Mouse (Mus musculus) ovary, postnatal 10 days (tissue): ENCODE results near the gene Agpat1.

Experiments used
- DNase-seq: peaks from one replicate; pipeline ENCODE4 v3.0.0; 2022; ENCODE audit warnings: low spot score

The Agpat1 gene

GRCm38 (mm10) chr17:34606186-34607039 lies 2.4 kb downstream of the Agpat1 start:
- no peak for DNase-seq

DNA sequence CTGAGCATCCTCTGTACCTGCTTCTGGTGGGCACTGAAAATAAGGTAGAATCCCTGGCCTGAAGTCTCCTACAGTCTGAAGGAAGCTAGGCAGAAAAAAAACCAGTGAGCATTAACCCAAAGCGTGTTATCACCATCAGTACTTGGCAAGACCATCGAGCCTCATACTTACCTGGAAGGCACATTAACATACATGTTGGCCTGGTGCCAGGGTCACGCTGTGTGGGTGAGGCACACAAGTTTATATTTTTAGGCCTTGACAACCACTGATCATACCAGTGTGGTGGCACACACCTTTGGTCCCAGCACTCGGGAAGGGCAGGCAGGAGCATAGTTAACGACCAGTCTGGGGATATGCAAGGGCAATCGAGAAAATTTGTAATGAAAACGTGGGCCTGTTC lies 3.9 kb downstream of the Agpat1 start:
- no peak for DNase-seq

DNA sequence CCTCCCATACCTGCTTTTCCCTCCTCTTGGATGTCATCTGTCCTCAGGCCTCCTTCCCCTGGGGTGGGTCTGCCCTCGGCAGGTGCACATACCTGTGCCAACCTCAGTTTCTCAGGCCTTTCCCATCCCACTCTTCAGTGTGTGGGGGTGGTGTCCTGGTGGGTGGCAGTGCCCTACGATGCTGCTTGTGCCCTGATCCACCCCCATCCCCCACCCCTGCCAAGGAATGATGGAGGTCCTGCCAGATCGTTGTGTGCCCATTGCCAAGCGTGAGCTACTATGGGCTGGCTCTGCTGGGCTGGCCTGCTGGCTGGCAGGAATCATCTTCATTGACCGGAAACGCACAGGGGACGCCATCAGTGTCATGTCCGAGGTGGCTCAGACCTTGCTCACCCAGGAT lies 7.0 kb downstream of the Agpat1 start:
- no peak for DNase-seq

DNA sequence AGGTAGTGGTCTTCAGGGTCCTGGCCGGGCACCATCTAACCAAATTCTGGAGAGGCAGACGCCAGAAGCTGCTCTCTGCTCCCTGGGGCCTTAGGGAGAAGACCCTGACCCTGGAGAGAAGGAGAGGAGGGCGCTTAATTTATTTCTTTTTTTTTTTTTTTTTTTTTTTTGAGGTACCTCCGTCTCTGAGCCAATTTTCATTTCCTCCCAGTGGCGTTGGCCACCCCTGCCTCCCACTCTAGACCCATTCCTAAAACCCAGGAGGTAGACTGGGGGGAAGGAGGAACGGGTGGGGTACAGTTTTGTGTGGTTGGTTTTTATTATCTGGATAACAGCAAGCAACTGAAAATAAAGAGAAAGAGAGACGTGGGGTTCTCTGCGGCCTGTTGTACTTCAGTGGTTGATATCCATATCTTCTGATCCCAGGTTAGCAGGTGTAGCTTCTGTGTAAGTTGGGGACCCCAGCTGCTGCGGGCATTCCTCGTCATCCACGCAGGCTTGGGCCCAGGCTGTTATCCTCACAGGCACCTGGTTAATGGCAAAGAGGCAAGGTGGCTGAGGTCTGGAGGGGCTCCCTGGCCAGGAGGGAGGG lies 9.1 kb downstream of the Agpat1 start:
- DNase-seq: no peak

DNA sequence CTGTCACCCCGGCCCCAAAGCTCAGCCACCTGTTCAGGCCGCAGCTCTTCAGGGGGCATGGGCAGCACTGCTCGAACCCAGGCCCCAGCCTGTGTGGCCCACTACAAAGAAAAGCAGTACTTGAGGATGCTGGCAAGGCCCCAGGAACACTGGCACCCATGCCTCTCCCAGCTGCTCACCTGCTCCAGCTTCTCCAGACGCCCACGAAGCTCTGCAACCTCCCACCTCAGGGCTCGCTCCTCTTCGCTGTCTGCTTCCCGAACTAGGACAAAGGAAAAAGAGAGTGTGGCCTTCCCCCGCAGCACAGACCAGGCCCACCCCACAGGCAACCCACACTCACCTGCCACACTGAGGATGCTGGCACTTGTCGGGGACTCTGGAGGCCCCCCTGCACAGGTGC lies 9.8 kb downstream of the Agpat1 start:
- no peak for DNase-seq

DNA sequence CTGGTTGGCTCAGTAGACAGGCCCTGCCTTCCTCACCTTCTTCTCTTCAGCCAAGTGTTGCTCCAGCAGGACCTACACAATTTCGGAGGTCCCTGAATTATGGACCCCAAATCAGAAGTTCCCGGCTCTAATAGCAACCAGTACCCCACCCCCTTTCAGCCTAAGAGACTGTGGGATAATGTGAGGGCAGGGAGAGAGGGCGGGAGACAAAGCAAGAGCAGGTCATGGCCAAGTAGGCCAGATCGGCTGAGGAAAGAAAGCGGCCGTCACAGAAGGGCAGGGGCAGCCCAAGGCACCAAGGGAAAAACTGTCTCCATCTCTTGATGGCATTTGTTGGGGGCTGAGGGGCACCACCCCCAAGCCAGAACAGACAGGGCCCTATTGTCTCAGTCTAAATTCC lies 11.8 kb downstream of the Agpat1 start, which contains the start of gene Egfl8:
Gene Egfl8, minus strand, starts transcription at position 101 of the 400 bp plus-strand sequence.
- DNase-seq: no peak

GRCm38 (mm10) chr17:34618999-34619398 lies 14.9 kb downstream of the Agpat1 start:
- no peak for DNase-seq

DNA sequence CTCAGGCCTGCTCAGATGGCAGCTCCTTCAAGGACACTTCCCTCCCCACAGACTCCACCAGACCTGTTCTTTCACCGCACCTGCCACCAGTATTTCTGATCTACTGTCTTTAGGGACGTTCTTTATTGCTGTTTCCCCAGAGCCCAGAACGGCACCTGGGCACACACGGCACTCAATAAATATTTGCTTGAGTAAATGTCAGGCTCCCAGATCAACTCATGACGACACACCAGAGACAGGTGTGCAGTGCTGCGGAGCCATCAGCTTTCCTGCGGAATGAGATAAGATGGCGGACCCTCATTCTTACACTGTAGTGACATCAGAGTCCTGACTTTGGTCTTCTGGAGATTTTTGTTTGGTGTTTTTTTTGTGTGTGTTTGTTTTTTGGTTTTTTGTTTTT lies 16.9 kb downstream of the Agpat1 start:
- DNase-seq: no peak

GRCm38 (mm10) chr17:34623161-34623560 lies 19.1 kb downstream of the Agpat1 start:
- no peak for DNase-seq

DNA sequence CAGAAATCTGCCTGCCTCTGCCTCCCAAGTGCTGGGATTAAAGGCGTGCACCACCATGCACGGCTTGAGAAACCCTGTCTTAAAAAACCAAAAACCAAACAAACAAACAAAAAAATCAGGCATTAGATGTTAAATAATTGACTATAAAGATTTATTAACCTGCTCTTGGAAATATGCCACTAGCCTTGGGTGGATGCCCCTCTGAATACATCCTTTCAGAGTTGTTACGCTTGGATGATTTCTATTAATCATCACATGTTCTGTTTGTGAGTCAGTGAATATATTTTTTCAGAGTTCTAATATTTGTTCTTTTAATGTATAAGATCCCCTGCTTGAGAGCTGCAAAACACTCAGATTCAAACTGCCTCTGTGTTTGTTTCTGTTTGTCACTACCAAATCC lies 20.9 kb downstream of the Agpat1 start:
- no peak for DNase-seq

GRCm38 (mm10) chr17:34626062-34626772 lies 22.2 kb downstream of the Agpat1 start:
- no peak for DNase-seq

DNA sequence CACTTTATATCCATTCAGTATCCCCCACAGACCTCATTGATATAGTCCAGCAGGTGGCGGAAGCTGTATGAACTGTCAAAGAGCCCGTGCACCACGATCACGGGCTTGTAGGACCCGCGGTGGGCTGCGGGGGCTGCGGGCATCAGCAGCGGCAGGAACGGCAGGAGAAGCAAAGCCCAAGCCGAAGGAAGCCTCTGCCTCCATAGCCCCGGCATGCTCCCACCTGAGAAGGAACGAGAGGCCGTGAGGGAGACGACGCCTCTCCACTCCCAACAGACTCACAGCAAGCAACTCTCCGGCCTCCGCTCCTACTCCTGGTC lies 22.7 kb downstream of the Agpat1 start:
- no peak for DNase-seq

- peak; percentile 64 for DNase-seq
Measured at GRCm38 (mm10) chr17:34627093-34627942, 23.3 kb downstream of the Agpat1 start.

GRCm38 (mm10) chr17:34627943-34628643 lies 24.0 kb downstream of the Agpat1 start, which contains the start of gene Ppt2:
Ppt2 (minus strand) TSS chr17:34628510.
- DNase-seq: peak; percentile 42

DNA sequence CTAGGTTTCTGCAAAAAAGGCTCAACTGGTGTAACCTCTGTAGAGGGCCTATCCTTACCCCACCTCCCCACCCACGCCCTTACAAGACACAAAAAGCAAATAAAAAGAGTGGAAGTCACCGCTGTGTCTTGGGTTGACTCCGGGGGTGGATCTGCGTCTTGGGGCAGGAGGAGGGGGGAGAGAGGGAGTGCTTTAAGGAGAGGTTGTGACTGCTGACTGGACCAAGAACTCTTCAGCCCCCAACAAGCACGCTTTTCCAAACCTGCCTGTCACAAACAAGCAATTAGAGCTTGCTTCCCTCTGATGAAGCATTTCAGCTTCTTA lies 24.5 kb downstream of the Agpat1 start:
- DNase-seq: no peak

GRCm38 (mm10) chr17:34629221-34629751 lies 25.2 kb downstream of the Agpat1 start, which contains the start of gene Prrt1:
Prrt1 (plus strand) TSS chr17:34629533.
- no peak for DNase-seq

GRCm38 (mm10) chr17:34629796-34630603 lies 25.9 kb downstream of the Agpat1 start:
- DNase-seq: no peak

DNA sequence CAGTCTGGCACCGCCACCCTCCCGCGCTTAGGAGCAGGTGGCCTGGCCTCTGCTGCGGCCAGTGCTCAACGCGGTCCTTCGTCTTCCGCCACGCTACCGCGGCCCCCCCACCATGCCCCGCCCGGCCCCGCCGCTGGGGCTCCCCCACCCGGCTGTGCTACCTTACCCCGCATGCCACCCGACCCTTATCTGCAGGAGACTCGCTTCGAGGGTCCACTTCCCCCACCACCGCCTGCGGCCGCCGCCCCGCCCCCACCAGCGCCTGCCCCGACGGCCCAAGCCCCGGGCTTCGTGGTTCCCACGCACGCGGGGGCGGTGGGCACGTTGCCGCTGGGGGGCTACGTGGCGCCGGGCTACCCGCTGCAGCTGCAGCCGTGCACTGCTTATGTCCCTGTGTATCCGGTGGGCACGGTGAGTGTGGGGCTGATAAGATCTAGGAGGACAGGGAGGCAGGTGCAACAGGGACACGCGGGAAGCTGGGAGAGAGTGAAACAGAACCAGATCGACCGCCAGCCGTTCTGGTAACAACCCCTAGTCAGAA lies 26.8 kb downstream of the Agpat1 start:
- no peak for DNase-seq

DNA sequence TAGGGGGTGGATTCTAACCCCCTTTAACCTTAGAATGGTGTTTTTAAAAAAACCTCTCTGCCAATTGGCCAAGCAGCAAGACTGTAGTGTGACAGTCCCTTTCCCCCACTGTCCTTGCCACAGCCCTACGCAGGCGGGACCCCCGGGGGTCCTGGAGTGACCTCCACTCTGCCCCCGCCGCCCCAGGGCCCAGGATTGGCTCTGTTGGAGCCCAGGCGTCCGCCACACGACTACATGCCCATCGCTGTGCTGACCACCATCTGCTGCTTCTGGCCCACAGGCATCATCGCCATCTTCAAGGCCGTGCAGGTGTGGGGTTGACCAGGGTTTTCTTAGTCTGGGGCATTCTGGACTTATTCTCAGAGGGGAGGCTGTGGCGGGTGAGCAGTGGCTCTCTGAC lies 27.6 kb downstream of the Agpat1 start:
- DNase-seq: no peak

GRCm38 (mm10) chr17:34632261-34632691 lies 28.2 kb downstream of the Agpat1 start:
- peak; percentile 63 for DNase-seq
